14 mouse cellular contexts compared by ENCODE assay signal in genomic region chr7:34471003-34471402, GRCm38 (mm10).
A peak's percentile ranks its signal among the peaks of the same experiment; 100 is the strongest.
DNase-seq lines count a peak whose midpoint lies in the region; ATAC-seq and TF ChIP-seq lines count a peak whose summit lies in the region.
"Had no signal": no experiment of that assay in that cellular context is flagged by ENCODE, and none has a peak within 500 bp of the region (broad histone marks: within the 10 kb centered on the region; RNA-seq: fewer than 3 reads in every experiment).

No protein-coding gene starts in this region.

- 46% methylated on average over 14 of the region's 14 CpGs for WGBS in kidney, embryonic 15.5 days
- WGBS in forebrain, embryonic 14.5 days, result 16% methylated on average over 14 of the region's 14 CpGs
- 30% methylated on average over 14 of the region's 14 CpGs for WGBS in midbrain, embryonic 14.5 days

- intact Hi-C loops in gastrocnemius, adult 2 months (cut with DNase I), result no loop called here

- no peak for DNase-seq in kidney, adult 11 months
- peak; percentile 12 for DNase-seq in forebrain, embryonic 14.5 days (ENCODE audit: low spot score)
- peak; percentile 45 for DNase-seq in midbrain, embryonic 14.5 days
- no peak for DNase-seq in gastrocnemius, adult 2 months
- no peak for DNase-seq in thymus, postnatal 4 days
- DNase-seq: cerebellum, adult 18-20 months; embryo, embryonic 11 days; left cerebral cortex, postnatal 4 days; lung, adult 18-20 months; right cerebral cortex, postnatal 14 days; thymus, adult 18-20 months had no signal

- 0 out of 2 replicates have a peak overlapping the region, but pooled peaks have one; percentile 7 for H3K4me2 ChIP-seq in kidney, embryonic 15.5 days
- H3K4me2 ChIP-seq in forebrain, embryonic 14.5 days (ENCODE audit: low read length), result no peak overlapping the region
- H3K4me2 ChIP-seq in midbrain, embryonic 14.5 days (ENCODE audit: low read length), result peak overlapping the region; percentile 31; the same call in 1 of the 2 replicates
- H3K4me2 ChIP-seq: intestine, embryonic 15.5 days had no signal

- TF ChIP-seq EP300 in ES-Bruce4 (IDR thresholded peaks at IDR 0.05; ENCODE audit: insufficient read depth, low read depth, low read length), result no peak

- no peak overlapping the region for H3K9ac ChIP-seq in kidney, embryonic 15.5 days
- H3K9ac ChIP-seq in ES-Bruce4 (ENCODE audit: low read depth, poor library complexity, severe bottlenecking), result no peak overlapping the region
- H3K9ac ChIP-seq in forebrain, embryonic 14.5 days (ENCODE audit: low read length), result no peak overlapping the region
- no peak overlapping the region for H3K9ac ChIP-seq in midbrain, embryonic 14.5 days (replicated peaks; ENCODE audit: low read length)
- H3K9ac ChIP-seq: intestine, embryonic 15.5 days had no signal

- H3K4me3 ChIP-seq in kidney, embryonic 15.5 days (replicated peaks), result no peak overlapping the region
- H3K4me3 ChIP-seq in ES-Bruce4 (ENCODE audit: low read depth, low read length), result peak overlapping the region; percentile 6; the same call in 1 of the 2 replicates
- H3K4me3 ChIP-seq in forebrain, embryonic 14.5 days (ENCODE audit: low read depth, low read length), result no peak overlapping the region
- no peak overlapping the region for H3K4me3 ChIP-seq in midbrain, embryonic 14.5 days (replicated peaks; ENCODE audit: low read depth, low read length)
- no peak overlapping the region for H3K4me3 ChIP-seq in gastrocnemius, adult 2 months
- H3K4me3 ChIP-seq: intestine, embryonic 15.5 days had no signal

- ATAC-seq in kidney, embryonic 15.5 days (replicated peaks; ENCODE audit: low FRiP score), result no peak
- no peak for ATAC-seq in forebrain, embryonic 14.5 days
- ATAC-seq in midbrain, embryonic 14.5 days (ENCODE audit: low FRiP score, low TSS enrichment), result no peak
- ATAC-seq: intestine, embryonic 15.5 days had no signal

- no peak for TF ChIP-seq POLR2A in ES-Bruce4 (IDR thresholded peaks at IDR 0.05; ENCODE audit: insufficient read depth, low read length)

- no peaks in the 10 kb centered on the region for H3K4me1 ChIP-seq in kidney, embryonic 15.5 days
- no peaks in the 10 kb centered on the region for H3K4me1 ChIP-seq in ES-Bruce4 (ENCODE audit: control insufficient read depth, insufficient read depth, low read length)
- H3K4me1 ChIP-seq in forebrain, embryonic 14.5 days (ENCODE audit: control insufficient read depth, insufficient read depth, low read length), result no peaks in the 10 kb centered on the region
- H3K4me1 ChIP-seq in midbrain, embryonic 14.5 days (ENCODE audit: control insufficient read depth, insufficient read depth, low read length), result no peaks in the 10 kb centered on the region
- H3K4me1 ChIP-seq: intestine, embryonic 15.5 days had no signal

- no peak overlapping the region for H3K27ac ChIP-seq in kidney, embryonic 15.5 days
- H3K27ac ChIP-seq in ES-Bruce4 (ENCODE audit: insufficient read depth, low read length), result no peak overlapping the region
- no peak overlapping the region for H3K27ac ChIP-seq in forebrain, embryonic 14.5 days (ENCODE audit: low read depth, low read length)
- no peak overlapping the region for H3K27ac ChIP-seq in midbrain, embryonic 14.5 days (replicated peaks; ENCODE audit: low read depth, low read length)
- H3K27ac ChIP-seq in gastrocnemius, adult 2 months, result no peak overlapping the region
- H3K27ac ChIP-seq: intestine, embryonic 15.5 days had no signal

- H3K9me3 ChIP-seq in kidney, embryonic 15.5 days (replicated peaks), result no peaks in the 10 kb centered on the region
- no peaks in the 10 kb centered on the region for H3K9me3 ChIP-seq in ES-Bruce4 (replicated peaks; ENCODE audit: control insufficient read depth, insufficient read depth, low read length, poor library complexity, severe bottlenecking)
- H3K9me3 ChIP-seq in forebrain, embryonic 14.5 days (replicated peaks; ENCODE audit: control insufficient read depth, low read length), result no peaks in the 10 kb centered on the region
- no peaks in the 10 kb centered on the region for H3K9me3 ChIP-seq in midbrain, embryonic 14.5 days (ENCODE audit: control insufficient read depth, low read length)
- H3K9me3 ChIP-seq: intestine, embryonic 15.5 days had no signal

- no peaks in the 10 kb centered on the region for H3K36me3 ChIP-seq in kidney, embryonic 15.5 days
- no peaks in the 10 kb centered on the region for H3K36me3 ChIP-seq in ES-Bruce4 (ENCODE audit: control insufficient read depth, insufficient read depth, low read length, poor library complexity, severe bottlenecking)
- no peaks in the 10 kb centered on the region for H3K36me3 ChIP-seq in forebrain, embryonic 14.5 days (ENCODE audit: control insufficient read depth, insufficient read depth, low read length)
- H3K36me3 ChIP-seq in midbrain, embryonic 14.5 days (ENCODE audit: control insufficient read depth, insufficient read depth, low read length), result no peaks in the 10 kb centered on the region
- H3K36me3 ChIP-seq: intestine, embryonic 15.5 days had no signal

- TF ChIP-seq CTCF in ES-Bruce4 (IDR thresholded peaks at IDR 0.05; ENCODE audit: low read depth, low read length), result no peak
- no peak for TF ChIP-seq CTCF in gastrocnemius, adult 2 months (IDR thresholded peaks at IDR 0.05)

- H3K27me3 ChIP-seq in kidney, embryonic 15.5 days, result no peaks in the 10 kb centered on the region
- H3K27me3 ChIP-seq in ES-Bruce4 (ENCODE audit: control insufficient read depth, insufficient read depth, low read length, poor library complexity, severe bottlenecking), result no peaks in the 10 kb centered on the region
- H3K27me3 ChIP-seq in forebrain, embryonic 14.5 days (replicated peaks; ENCODE audit: control insufficient read depth, insufficient read depth, low read length), result no peaks in the 10 kb centered on the region
- no peaks in the 10 kb centered on the region for H3K27me3 ChIP-seq in midbrain, embryonic 14.5 days (ENCODE audit: control insufficient read depth, insufficient read depth, low read length)
- H3K27me3 ChIP-seq: intestine, embryonic 15.5 days had no signal

Comparison
In these comparisons a context has a peak if more than half of its experiments do, and no peak if none do; other contexts are left out.
1. DNase-seq: peak in forebrain, embryonic 14.5 days (single experiment) and midbrain, embryonic 14.5 days (single experiment); none in kidney, adult 11 months (single experiment), gastrocnemius, adult 2 months (single experiment) and thymus, postnatal 4 days (single experiment).